Mouse (Mus musculus) forebrain, embryonic 13.5 days (tissue): ENCODE data around the gene Elavl1. TPM values are rescaled to one million over a fixed set of nuclear protein-coding genes. Genes with fewer than 3 reads are reported as not detected.
"Not testable (repeated sequence)": the region's sequence is repeated elsewhere in the genome, so short reads cannot be mapped to it uniquely, and the experiment has no call there.

Experiments used
- ATAC-seq: fragments of 200-750 bp; cut with Nextera tagmentation; 2 replicates; pipeline ENCODE4 v1.8.0; 2017
- H3K27ac ChIP-seq: fragments of 300-500 bp; sonication (generic); 2 replicates; pipeline ENCODE4 v1.5.1; 2015; ENCODE audit warnings: inconsistent platforms, mild to moderate bottlenecking, moderate library complexity
- H3K27me3 ChIP-seq: fragments of 300-500 bp; sonication (generic); 2 replicates; pipeline ENCODE4 v1.6.1; 2015; ENCODE audit warnings: mild to moderate bottlenecking, inconsistent platforms
- H3K36me3 ChIP-seq: fragments of 300-500 bp; sonication (generic); 2 replicates; pipeline ENCODE4 v1.6.1; 2015; ENCODE audit warnings: mild to moderate bottlenecking, inconsistent platforms; ENCODE audit not compliant: poor library complexity, severe bottlenecking
- H3K4me1 ChIP-seq: fragments of 300-500 bp; sonication (generic); 2 replicates; pipeline ENCODE4 v1.6.1; 2015; ENCODE audit warnings: inconsistent platforms
- H3K4me2 ChIP-seq: fragments of 300-500 bp; sonication (generic); 2 replicates; pipeline ENCODE4 v1.6.1; 2015; ENCODE audit warnings: inconsistent platforms, mild to moderate bottlenecking, moderate library complexity
- H3K4me3 ChIP-seq: fragments of 300-500 bp; sonication (generic); 2 replicates; pipeline ENCODE4 v1.5.1; 2015; ENCODE audit warnings: mild to moderate bottlenecking, inconsistent platforms
- H3K9ac ChIP-seq: fragments of 300-500 bp; sonication (generic); 2 replicates; pipeline ENCODE4 v1.6.1; 2015; ENCODE audit warnings: mild to moderate bottlenecking, inconsistent platforms
- H3K9me3 ChIP-seq: fragments of 300-500 bp; sonication (generic); replicated peaks from 2 replicates; pipeline ENCODE4 v1.6.1; 2016; ENCODE audit warnings: inconsistent platforms
- WGBS: fragments of 180-500 bp; shearing (Covaris S2); methylation state at CpG from one replicate; pipeline ENCODE4 v1.1.7; 2015; 5-methylcytosine and 5-hydroxymethylcytosine counted together
- polyA plus RNA-seq: library from polyadenylated mRNA; unstranded; fragments of >200 nt; fragmentation: Nextera tagmentation; extraction: Ambion mirVana; gene quantifications from 2 replicates; pipeline ENCODE4 v1.2.1, GENCODE M21; 2015

The Elavl1 gene
- polyA plus RNA-seq, 1 experiment from 2014 or later = 199 TPM

DNA sequence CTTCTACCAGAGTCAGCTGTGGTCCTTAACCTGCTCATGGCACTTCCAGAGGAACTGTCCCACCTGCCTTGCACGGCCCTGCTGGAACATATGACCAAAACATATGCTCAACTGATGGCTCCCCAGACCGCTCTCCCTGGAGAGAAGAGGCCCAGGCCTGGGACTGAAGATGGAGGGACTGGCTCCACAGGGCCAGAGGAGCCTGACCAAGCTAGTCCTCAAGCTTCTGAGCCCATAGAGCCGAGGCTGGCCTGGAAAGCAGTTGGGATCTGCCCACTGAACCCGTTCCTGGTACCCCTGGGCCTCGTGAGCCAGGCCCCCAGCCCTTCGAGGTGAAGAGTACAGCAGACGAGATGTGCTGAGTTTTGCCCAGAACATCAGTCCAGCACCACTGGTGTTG is 69.7 kb downstream of the Elavl1 start:
- not testable (repeated sequence) for H3K9me3 ChIP-seq, H3K4me2 ChIP-seq, ATAC-seq, H3K4me3 ChIP-seq, H3K27ac ChIP-seq, H3K27me3 ChIP-seq, H3K9ac ChIP-seq
- Histone ChIP-seq H3K4me1 (peaks cover 43% of the 10 kb centered on the region), H3K36me3 (peaks cover 40% of the 10 kb centered on the region)
- 89% methylated on average over 7 of the region's 7 CpGs for WGBS

- WGBS = 53% methylated on average over 6 of the region's 6 CpGs
- no peak for ATAC-seq
- Histone ChIP-seq H3K9me3 (no peaks in the 10 kb centered on the region), H3K36me3 (peaks cover 42% of the 10 kb centered on the region), H3K27ac (peak overlapping the region; percentile 93), H3K4me1 (peaks cover 49% of the 10 kb centered on the region), H3K4me3 (peak overlapping the region; percentile 89), H3K9ac (peak overlapping the region; percentile 89), H3K27me3 (peaks cover 3% of the 10 kb centered on the region; the same call in 1 of the 2 replicates), H3K4me2 (peak overlapping the region; percentile 69)
Measured at GRCm38 (mm10) chr8:4254001-4254400, 71.2 kb downstream of the Elavl1 start.

DNA sequence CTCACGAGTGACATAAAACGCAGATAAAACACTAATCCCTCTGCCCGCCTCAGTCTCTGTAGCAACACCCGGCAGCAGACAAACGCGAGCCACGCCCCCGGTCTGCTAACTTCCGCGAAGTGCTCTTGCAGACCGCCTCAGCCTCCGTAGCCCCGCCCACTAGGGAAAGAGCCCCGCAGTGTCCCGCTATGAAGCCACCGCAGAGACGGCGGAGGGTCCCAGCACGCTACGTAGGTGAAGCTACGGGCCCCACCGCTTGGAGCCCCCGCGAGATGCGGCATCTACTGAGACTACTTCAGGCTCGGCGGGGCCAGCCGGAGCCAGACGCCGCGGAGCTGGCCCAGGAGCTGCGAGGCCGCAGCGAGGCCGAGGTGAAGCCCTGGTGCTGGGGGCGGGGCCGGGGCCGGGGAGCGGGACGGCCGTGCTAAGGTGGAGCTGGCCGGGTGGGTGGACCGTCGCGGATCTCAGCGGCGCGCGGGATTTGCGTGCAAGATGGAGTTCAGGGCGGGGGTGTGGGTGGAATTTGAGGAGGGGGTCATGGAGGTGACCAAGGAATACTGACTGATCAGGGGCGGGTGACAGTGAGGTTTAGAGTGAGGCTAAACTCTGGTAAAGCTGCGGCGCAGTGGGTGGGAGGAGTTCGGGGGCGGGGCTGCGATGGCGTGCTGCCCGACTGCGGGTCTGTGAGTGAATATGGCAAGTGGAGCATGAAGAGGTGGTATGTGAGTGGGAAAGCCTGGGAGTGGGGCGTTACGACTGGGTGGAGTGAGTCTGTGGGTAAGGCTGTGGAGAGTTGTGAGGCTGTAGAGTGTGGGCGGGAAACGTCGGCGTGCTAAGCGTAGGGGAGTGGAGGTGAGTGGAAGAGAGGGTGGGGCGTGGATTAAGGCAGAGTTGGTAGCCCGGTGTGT is 72.0 kb downstream of the Elavl1 start, which contains the start of gene Snapc2:
Gene Snapc2, plus strand, starts transcription at position 147 of the 908 bp plus-strand sequence.
- H3K9ac ChIP-seq = peak within 1 kb of the TSS; percentile 89
- peaks cover 50% of the 10 kb centered on the region for H3K4me1 ChIP-seq
- ATAC-seq = peak; percentile 88
- H3K27me3 ChIP-seq = peaks cover 4% of the 10 kb centered on the region; the same call in 1 of the 2 replicates
- peak within 1 kb of the TSS; percentile 93 for H3K27ac ChIP-seq
- H3K4me3 ChIP-seq = peak within 1 kb of the TSS; percentile 89
- under 1% methylated on average over 69 of the region's 69 CpGs for WGBS
- H3K4me2 ChIP-seq = peak within 1 kb of the TSS; percentile 69
- no peaks in the 10 kb centered on the region for H3K9me3 ChIP-seq
- peaks cover 50% of the 10 kb centered on the region for H3K36me3 ChIP-seq

- Histone ChIP-seq H3K9me3 (no peaks in the 10 kb centered on the region), H3K27me3 (peaks cover 4% of the 10 kb centered on the region; the same call in 1 of the 2 replicates), H3K4me1 (peaks cover 41% of the 10 kb centered on the region), H3K36me3 (peaks cover 56% of the 10 kb centered on the region), H3K9ac (peak overlapping the region; percentile 89), H3K4me2 (peak overlapping the region; percentile 69), H3K4me3 (peak overlapping the region; percentile 89), H3K27ac (peak overlapping the region; percentile 93; the same call in 1 of the 2 replicates)
- WGBS = 46% methylated on average over 8 of the region's 8 CpGs
- ATAC-seq = no peak
Measured at GRCm38 (mm10) chr8:4252116-4252760, 73.0 kb downstream of the Elavl1 start.

GRCm38 (mm10) chr8:4250306-4250970 is 74.8 kb downstream of the Elavl1 start:
- peaks cover 56% of the 10 kb centered on the region for H3K36me3 ChIP-seq

GRCm38 (mm10) chr8:4249213-4249612 is 76.0 kb downstream of the Elavl1 start:
- 19% methylated on average over 29 of the region's 29 CpGs for WGBS
- Histone ChIP-seq H3K27ac (no peak overlapping the region), H3K9me3 (no peaks in the 10 kb centered on the region), H3K27me3 (peaks cover 4% of the 10 kb centered on the region; the same call in 1 of the 2 replicates), H3K4me3 (no peak overlapping the region), H3K9ac (peak overlapping the region; percentile 51), H3K36me3 (peaks cover 57% of the 10 kb centered on the region), H3K4me2 (no peak overlapping the region), H3K4me1 (peaks cover 26% of the 10 kb centered on the region)
- no peak for ATAC-seq

More at GRCm38 (mm10) chr8:4250306-4250970, 74.8 kb downstream of the Elavl1 start:
- H3K9me3 ChIP-seq = no peaks in the 10 kb centered on the region
- whole genome bisulfite sequencing = 31% methylated on average over 26 of the region's 26 CpGs
- no peak overlapping the region for H3K27ac ChIP-seq
- H3K4me1 ChIP-seq = peaks cover 28% of the 10 kb centered on the region
- no peak overlapping the region for H3K9ac ChIP-seq
- H3K4me3 ChIP-seq = no peak overlapping the region
- H3K27me3 ChIP-seq = peaks cover 4% of the 10 kb centered on the region; the same call in 1 of the 2 replicates
- ATAC-seq = peak; percentile 34
- no peak overlapping the region for H3K4me2 ChIP-seq

DNA sequence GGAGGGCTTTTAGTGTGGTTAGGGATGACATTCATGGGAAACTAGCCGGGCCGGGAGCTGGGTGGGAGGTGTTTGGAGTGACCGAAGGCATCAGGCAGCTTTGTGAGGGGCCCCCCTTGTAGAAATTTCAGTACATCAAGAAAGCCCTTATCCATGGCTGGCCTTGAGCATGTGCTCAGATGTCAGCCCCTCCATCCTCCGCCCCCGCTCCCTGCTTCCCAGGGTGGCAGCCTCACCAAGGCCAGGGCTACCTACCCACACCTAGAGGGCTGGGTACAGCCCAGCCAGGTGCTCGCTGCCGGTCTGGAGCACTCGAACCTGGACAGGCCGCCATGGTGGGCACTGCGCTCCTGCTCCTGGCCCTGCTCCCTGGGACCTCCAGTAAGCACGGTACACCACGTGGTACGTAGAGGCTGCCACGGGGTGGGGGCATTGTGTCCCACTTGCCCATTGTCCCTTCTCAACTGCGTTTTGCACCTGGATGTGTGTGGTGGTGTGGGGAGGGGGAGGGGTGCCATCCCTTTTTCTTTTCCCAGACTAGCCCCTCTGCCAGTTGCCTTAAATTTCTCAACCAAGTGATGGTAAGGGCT is 77.2 kb downstream of the Elavl1 start, which contains the start of gene Tgfbr3l:
Gene Tgfbr3l, plus strand, starts transcription at position 264 of the 590 bp plus-strand sequence.
- H3K9ac ChIP-seq = peak within 1 kb of the TSS; percentile 51
- no peak for ATAC-seq
- H3K4me1 ChIP-seq = peaks cover 18% of the 10 kb centered on the region
- H3K27me3 ChIP-seq = peaks cover 4% of the 10 kb centered on the region; the same call in 1 of the 2 replicates
- H3K36me3 ChIP-seq = peaks cover 69% of the 10 kb centered on the region
- WGBS = 85% methylated on average over 15 of the region's 15 CpGs
- H3K4me3 ChIP-seq = no peak within 1 kb of the TSS
- H3K9me3 ChIP-seq = no peaks in the 10 kb centered on the region
- no peak within 1 kb of the TSS for H3K4me2 ChIP-seq
- no peak within 1 kb of the TSS for H3K27ac ChIP-seq

DNA sequence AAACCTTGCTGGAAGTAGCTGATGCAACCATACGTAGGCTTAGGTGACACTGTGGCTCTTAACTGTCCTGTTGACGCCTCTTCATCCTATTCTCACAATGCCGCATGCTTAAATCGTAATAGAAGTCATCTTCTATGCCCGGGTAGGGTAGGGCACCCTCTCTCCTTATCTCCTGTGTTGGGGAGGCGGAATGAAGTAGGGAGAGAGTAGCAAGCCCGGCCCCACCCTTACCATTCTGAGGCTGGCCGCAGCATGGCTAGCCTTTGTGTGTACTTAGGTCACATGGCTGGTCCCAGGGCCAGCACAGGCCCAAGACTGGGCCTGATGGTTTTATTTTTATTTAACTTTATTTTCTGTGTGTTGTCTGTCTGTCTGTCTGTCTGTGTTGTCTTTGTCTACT is 78.0 kb downstream of the Elavl1 start:
- Histone ChIP-seq H3K4me2 (no peak overlapping the region), H3K4me3 (no peak overlapping the region), H3K9ac (no peak overlapping the region), H3K4me1 (peaks cover 14% of the 10 kb centered on the region), H3K9me3 (no peaks in the 10 kb centered on the region), H3K27me3 (peaks cover 4% of the 10 kb centered on the region; the same call in 1 of the 2 replicates), H3K36me3 (peaks cover 77% of the 10 kb centered on the region), H3K27ac (no peak overlapping the region)
- WGBS = 91% methylated on average over 8 of the region's 8 CpGs
- ATAC-seq = no peak

DNA sequence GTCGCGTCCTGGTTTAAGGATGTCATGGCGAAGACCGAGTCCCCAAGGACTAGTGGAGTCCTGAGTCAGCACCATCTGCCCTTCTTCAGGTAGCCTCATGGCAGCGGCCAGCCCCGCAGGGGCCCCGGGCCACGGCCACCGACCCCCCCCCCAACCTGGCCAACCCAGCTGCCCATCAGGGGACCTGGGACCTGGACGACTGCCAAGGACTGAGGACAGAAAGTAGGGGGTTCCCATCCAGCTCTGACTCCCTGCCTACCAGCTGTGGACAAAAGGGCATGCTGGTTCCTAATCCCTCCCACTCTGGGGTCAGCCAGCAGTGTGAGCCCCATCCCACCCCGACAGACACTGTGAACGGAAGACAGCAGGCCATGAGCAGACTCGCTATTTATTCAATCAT is 79.5 kb downstream of the Elavl1 start:
- H3K36me3 ChIP-seq = peaks cover 87% of the 10 kb centered on the region
- peaks cover 4% of the 10 kb centered on the region; the same call in 1 of the 2 replicates for H3K27me3 ChIP-seq
- H3K9me3 ChIP-seq = no peaks in the 10 kb centered on the region
- no peak overlapping the region for H3K4me2 ChIP-seq
- WGBS = 93% methylated on average over 12 of the region's 13 CpGs
- no peak overlapping the region for H3K9ac ChIP-seq
- no peak overlapping the region for H3K4me3 ChIP-seq
- ATAC-seq = no peak
- H3K27ac ChIP-seq = no peak overlapping the region
- peaks cover 24% of the 10 kb centered on the region for H3K4me1 ChIP-seq

DNA sequence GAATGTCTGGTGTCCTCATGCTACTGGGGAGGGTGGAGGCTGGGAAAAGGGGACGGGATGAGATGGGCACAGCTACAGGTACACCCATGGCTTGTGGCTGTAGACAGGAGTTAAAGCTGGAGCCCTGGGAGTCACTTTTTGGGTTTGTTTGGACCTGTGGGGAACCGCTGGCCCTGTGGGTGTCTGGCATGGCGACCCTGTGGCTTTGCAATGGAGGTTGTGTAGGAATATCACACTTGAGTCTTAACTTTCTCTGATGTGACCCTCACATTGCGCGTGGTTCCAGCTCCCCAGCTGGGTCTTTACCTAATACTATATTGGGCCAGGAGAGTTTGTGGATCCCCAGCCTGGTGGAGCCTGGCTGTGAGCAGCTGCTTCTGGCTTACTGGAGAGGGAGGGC is 80.2 kb downstream of the Elavl1 start:
- Histone ChIP-seq H3K4me1 (peaks cover 24% of the 10 kb centered on the region), H3K27ac (no peak overlapping the region), H3K9me3 (no peaks in the 10 kb centered on the region), H3K9ac (no peak overlapping the region), H3K4me3 (no peak overlapping the region), H3K4me2 (no peak overlapping the region), H3K36me3 (peaks cover 90% of the 10 kb centered on the region), H3K27me3 (peaks cover 4% of the 10 kb centered on the region; the same call in 1 of the 2 replicates)
- no peak for ATAC-seq
- 97% methylated on average over 5 of the region's 5 CpGs for WGBS

DNA sequence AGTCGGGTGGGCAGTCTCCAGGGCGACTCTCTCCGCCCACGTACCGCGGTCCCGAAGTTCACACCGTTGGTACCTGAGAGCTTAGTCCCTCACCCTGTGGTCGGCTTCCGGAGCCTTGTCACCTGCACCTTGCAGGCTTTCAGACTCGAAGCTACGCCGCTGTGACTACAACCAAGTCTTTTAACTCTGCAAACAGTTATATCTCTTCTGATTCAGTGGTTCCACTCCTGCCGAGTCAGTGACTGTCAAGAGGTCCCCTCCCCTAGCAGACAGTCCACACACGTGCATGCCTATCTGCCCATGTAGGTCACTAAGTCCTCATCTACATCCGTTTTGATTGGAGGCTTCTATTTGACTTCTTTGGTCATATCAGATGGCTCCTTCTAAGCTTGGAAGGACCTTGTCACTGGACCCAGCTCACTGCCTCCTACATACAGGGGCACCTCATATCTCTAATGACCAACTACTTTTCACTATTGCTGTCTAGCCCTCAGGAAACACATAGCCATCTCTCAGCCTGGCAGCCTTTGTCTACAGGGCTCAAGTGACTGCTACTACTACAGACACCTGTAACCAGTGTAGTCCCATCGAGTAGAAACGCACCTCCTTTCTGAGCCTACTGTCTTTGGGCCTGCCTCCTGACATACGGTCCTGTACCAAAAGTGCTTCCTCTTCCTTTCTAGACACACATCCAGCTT is 85.9 kb downstream of the Elavl1 start:
- WGBS = 14% methylated on average over 19 of the region's 19 CpGs
- peaks cover 34% of the 10 kb centered on the region for H3K4me1 ChIP-seq
- no peaks in the 10 kb centered on the region for H3K27me3 ChIP-seq
- peaks cover 36% of the 10 kb centered on the region for H3K36me3 ChIP-seq
- ATAC-seq = peak; percentile 28
- H3K27ac ChIP-seq = peak overlapping the region; percentile 83
- peak overlapping the region; percentile 75 for H3K9ac ChIP-seq
- peak overlapping the region; percentile 69 for H3K4me3 ChIP-seq
- peak overlapping the region; percentile 89 for H3K4me2 ChIP-seq
- no peaks in the 10 kb centered on the region for H3K9me3 ChIP-seq
